Mouse (Mus musculus): ENCODE results near the gene Ankmy1.

Ankmy1 gene

DNA sequence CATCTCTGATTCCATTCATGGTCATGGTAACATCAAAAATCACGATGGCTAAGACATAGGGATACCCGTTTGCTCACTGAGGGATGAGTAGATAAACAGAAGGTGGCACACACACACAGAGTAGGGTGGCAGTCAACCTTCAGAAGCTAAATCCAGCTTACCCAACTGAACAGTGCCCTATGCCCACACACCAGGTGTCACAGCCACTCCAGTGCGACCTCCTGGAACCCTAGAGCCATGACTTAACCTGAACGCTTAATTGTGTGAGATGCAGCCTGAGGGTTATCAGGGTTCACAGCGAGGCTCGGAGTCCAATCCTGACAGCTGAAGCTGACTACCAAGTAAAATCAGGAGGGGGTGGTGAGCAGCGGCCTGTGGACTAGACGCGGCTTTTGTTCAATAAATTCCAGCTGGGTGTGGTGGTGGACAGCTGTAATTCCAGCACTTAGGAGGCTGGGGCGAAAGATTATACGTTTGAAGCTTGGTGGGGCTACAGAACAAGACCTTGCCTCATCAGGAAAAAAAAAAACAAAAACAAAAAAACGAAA, 25.2 kb downstream of the Ankmy1 start:
- peaks cover 40% of the 10 kb centered on the region for H3K27me3 ChIP-seq (ENCODE audit: insufficient read depth, low read length)
- H3K36me3 ChIP-seq (ENCODE audit: insufficient read depth, low read length): no peaks in the 10 kb centered on the region
- peaks cover 11% of the 10 kb centered on the region for H3K4me1 ChIP-seq (replicated peaks; ENCODE audit: low read depth, low read length)
- no peak for TF ChIP-seq CTCF (conservative IDR thresholded peaks at IDR 0.05; ENCODE audit: low read length)
- no peak for TF ChIP-seq NANOG (IDR thresholded peaks at IDR 0.05; ENCODE audit: borderline replicate concordance, low read length)
- no peak for TF ChIP-seq POU5F1 (IDR thresholded peaks at IDR 0.05; ENCODE audit: borderline replicate concordance, low read length)
- H3K4me3 ChIP-seq (replicated peaks; ENCODE audit: low read length): no peak overlapping the region
- no peaks in the 10 kb centered on the region for H3K9me3 ChIP-seq (ENCODE audit: low read length)

DNA sequence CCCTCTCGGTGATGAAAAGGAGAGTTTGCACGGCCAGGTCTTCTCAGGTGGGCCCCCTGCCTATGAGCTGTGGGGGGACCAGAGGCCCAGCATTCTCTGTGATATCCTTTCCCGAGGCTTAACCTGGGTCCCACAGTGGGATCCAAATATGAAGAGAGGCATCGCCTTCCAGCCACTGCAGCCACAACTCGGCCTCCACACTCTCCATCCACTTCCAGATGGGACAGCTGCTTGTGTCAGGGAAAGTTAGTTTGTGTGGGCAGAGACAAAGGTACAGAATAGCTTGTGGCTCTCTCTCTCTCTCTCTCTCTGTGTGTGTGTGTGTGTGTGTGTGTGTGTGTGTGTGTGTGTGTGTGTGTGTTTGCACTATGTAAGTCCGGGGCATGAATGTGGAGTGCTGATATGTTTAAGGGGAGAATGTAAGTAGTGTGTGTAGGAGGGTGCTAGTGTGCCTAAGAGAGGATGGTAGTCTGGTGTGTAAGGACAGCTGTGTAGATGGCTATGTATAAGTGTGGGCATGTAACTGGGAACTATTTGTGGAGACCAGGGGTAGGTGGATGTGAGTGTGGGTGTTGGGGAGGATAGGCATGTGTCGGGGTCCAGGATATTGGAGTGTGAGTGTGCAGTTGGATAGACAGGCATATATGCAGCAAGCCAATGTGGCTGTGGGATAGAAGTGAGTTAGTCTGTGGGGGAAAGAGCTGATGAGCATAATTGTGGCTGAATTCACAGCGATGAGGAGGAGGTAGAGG, 27.2 kb downstream of the Ankmy1 start:
- Histone ChIP-seq H3K27me3 (ENCODE audit: insufficient read depth, low read length) (peaks cover 41% of the 10 kb centered on the region), H3K4me3 (replicated peaks; ENCODE audit: low read length) (no peak overlapping the region)
- TF ChIP-seq POU5F1 (IDR thresholded peaks at IDR 0.05; ENCODE audit: borderline replicate concordance, low read length) (no peak), CTCF (conservative IDR thresholded peaks at IDR 0.05; ENCODE audit: low read length) (no peak), NANOG (IDR thresholded peaks at IDR 0.05; ENCODE audit: borderline replicate concordance, low read length) (no peak)

DNA sequence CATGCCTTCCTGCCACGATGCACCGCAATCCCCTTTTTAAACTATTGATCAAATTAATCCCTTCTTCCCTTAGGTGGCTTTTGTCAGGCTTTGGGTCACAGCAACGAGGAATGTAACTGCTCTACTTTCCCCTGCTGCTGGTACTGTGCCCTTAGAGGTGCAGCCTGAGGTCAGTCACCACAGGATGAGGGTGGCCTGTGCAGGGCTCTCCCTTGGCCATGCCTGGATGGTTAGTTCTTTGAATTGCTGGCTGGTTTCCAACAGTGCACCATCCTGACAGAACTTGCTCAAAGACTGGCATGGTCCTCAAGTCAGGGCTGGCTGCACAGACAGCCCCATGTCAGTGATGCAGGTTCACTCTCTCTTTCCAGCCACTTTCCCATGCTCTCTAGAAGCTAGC, 28.7 kb downstream of the Ankmy1 start:
- TF ChIP-seq POU5F1 (IDR thresholded peaks at IDR 0.05; ENCODE audit: borderline replicate concordance, low read length): no peak
- 0 out of 2 replicates have a peak, but pooled peaks cover 4% of the 10 kb centered on the region for H3K4me1 ChIP-seq (replicated peaks; ENCODE audit: low read depth, low read length)
- no peak overlapping the region for H3K4me3 ChIP-seq (replicated peaks; ENCODE audit: low read length)
- peaks cover 44% of the 10 kb centered on the region for H3K27me3 ChIP-seq (ENCODE audit: insufficient read depth, low read length)
- H3K9me3 ChIP-seq (ENCODE audit: low read length): no peaks in the 10 kb centered on the region
- H3K36me3 ChIP-seq (ENCODE audit: insufficient read depth, low read length): no peaks in the 10 kb centered on the region

More for the DNA sequence above, 27.2 kb downstream of the Ankmy1 start:
- Histone ChIP-seq H3K36me3 (ENCODE audit: insufficient read depth, low read length) (no peaks in the 10 kb centered on the region), H3K9me3 (ENCODE audit: low read length) (no peaks in the 10 kb centered on the region), H3K4me1 (replicated peaks; ENCODE audit: low read depth, low read length) (0 out of 2 replicates have a peak, but pooled peaks cover 4% of the 10 kb centered on the region)

DNA sequence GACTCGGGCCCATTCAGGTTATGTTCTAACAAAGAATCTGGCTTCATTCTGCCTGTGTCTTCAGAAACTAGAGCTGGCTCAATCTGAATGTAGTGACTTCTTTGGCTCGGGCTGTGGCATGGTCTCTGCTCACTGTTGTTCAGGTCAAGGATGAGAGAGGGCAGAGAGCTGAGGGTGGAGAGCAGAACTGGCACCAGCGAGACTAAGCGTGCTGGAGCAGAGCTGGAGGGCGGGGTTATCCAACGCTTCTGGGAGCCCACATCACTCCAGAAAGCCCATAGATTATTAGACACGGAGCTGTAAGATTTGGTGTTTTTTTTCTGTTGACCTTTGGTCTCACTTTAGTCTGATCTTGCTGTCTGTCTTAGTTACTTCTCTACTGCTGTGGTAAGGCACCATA, 30.0 kb downstream of the Ankmy1 start:
- no peaks in the 10 kb centered on the region for H3K36me3 ChIP-seq (ENCODE audit: insufficient read depth, low read length)
- TF ChIP-seq NANOG (IDR thresholded peaks at IDR 0.05; ENCODE audit: borderline replicate concordance, low read length) (no peak), CTCF (conservative IDR thresholded peaks at IDR 0.05; ENCODE audit: low read length) (no peak), POU5F1 (IDR thresholded peaks at IDR 0.05; ENCODE audit: borderline replicate concordance, low read length) (no peak)
- no peaks in the 10 kb centered on the region for H3K4me1 ChIP-seq (replicated peaks; ENCODE audit: low read depth, low read length)
- peaks cover 36% of the 10 kb centered on the region for H3K27me3 ChIP-seq (ENCODE audit: insufficient read depth, low read length)
- no peaks in the 10 kb centered on the region for H3K9me3 ChIP-seq (ENCODE audit: low read length)
- H3K4me3 ChIP-seq (replicated peaks; ENCODE audit: low read length): no peak overlapping the region

DNA sequence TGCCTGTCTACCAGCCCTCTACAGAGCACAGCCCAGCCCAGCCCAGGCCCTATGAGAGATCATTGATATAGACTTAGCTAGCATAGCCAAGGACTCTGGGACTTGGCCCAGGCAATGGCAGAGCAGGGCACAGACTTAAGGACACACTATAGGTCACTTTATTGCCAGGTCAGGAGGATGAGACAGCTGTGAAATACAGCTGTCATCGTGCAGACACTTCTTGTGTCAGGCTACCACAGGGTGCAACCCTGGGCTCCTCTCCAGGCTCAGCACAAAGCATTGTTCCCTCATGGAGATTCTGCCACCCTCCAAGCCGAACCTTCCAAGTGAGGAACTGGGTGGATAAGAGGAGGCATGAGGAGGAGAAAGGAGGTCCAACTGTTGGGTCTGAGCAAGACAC, 32.7 kb downstream of the Ankmy1 start:
- Histone ChIP-seq H3K36me3 (ENCODE audit: insufficient read depth, low read length) (no peaks in the 10 kb centered on the region), H3K4me1 (replicated peaks; ENCODE audit: low read depth, low read length) (no peaks in the 10 kb centered on the region), H3K9me3 (ENCODE audit: low read length) (no peaks in the 10 kb centered on the region), H3K4me3 (replicated peaks; ENCODE audit: low read length) (no peak overlapping the region), H3K27me3 (ENCODE audit: insufficient read depth, low read length) (peaks cover 40% of the 10 kb centered on the region)
- TF ChIP-seq POU5F1 (IDR thresholded peaks at IDR 0.05; ENCODE audit: borderline replicate concordance, low read length): no peak
- no peak for TF ChIP-seq NANOG (IDR thresholded peaks at IDR 0.05; ENCODE audit: borderline replicate concordance, low read length)
- TF ChIP-seq CTCF (conservative IDR thresholded peaks at IDR 0.05; ENCODE audit: low read length): no peak

DNA sequence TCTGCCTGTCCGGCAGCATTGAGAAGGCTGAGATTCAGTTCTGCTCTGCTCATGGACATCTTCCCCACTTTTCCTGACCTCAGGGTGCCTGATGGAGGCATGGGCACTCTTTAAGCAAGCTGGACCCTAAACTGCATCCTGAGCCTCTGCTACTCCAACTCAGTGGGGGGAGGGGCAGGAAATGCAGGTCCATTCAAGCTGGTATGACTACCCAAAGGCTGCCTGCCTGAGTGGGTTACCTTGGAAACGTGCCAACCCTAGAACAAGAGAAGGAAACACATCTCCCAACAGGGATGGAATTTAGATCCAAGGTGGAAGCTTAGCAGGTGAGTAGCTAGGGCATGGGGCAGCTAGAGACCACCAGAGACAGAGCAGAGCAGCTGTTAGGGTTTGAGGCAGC, 36.5 kb downstream of the Ankmy1 start:
- Histone ChIP-seq H3K9me3 (ENCODE audit: low read length) (no peaks in the 10 kb centered on the region), H3K27me3 (ENCODE audit: insufficient read depth, low read length) (peaks cover 31% of the 10 kb centered on the region), H3K36me3 (ENCODE audit: insufficient read depth, low read length) (no peaks in the 10 kb centered on the region), H3K4me1 (replicated peaks; ENCODE audit: low read depth, low read length) (no peaks in the 10 kb centered on the region), H3K4me3 (replicated peaks; ENCODE audit: low read length) (no peak overlapping the region)
- no peak for TF ChIP-seq POU5F1 (IDR thresholded peaks at IDR 0.05; ENCODE audit: borderline replicate concordance, low read length)
- TF ChIP-seq CTCF (conservative IDR thresholded peaks at IDR 0.05; ENCODE audit: low read length): no peak
- no peak for TF ChIP-seq NANOG (IDR thresholded peaks at IDR 0.05; ENCODE audit: borderline replicate concordance, low read length)

DNA sequence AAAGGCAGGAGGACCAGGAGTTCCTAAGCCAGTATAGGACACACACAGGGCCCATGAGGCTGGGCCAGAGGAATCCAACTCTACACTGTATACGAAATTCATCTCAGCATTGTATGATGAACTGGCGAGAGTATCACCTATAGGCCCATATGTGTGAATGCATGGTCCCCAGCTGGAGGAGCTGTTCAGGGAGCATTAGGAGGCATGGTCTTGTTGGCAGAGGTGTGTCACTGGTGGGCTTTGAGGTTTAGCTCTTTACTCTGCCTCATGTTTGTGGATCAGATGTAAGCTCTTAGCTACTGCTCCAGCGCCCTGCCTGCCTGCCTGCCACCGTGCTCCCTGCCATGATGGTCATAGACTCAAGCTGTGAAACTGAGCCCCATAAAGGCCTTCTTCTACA, 39.4 kb downstream of the Ankmy1 start:
- Histone ChIP-seq H3K4me3 (replicated peaks; ENCODE audit: low read length) (no peak overlapping the region), H3K27me3 (ENCODE audit: insufficient read depth, low read length) (peaks cover 20% of the 10 kb centered on the region; the same call in 1 of the 2 replicates), H3K36me3 (ENCODE audit: insufficient read depth, low read length) (peaks cover 13% of the 10 kb centered on the region), H3K9me3 (ENCODE audit: low read length) (no peaks in the 10 kb centered on the region), H3K4me1 (replicated peaks; ENCODE audit: low read depth, low read length) (no peaks in the 10 kb centered on the region)
- TF ChIP-seq POU5F1 (IDR thresholded peaks at IDR 0.05; ENCODE audit: borderline replicate concordance, low read length) (no peak), CTCF (conservative IDR thresholded peaks at IDR 0.05; ENCODE audit: low read length) (no peak), NANOG (IDR thresholded peaks at IDR 0.05; ENCODE audit: borderline replicate concordance, low read length) (no peak)

DNA sequence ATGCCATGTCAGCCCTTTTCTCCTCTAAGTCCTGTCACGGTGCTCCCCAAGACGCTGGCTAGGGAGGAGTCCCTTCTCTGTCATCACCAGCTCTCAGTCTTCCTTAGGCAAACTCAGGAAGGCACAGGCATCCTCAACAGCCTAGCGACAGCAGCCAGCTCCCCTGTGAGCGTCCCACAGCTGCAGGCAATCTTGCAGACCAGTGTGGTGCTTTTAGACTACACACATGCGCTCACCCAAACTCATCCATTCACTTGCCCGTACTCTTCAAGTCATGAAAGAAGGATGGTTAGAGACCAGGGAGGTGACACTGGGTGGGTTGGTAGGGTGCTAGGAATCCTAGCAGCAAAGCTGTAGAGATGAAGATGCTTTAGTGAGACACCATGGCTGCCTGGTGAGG, 41.2 kb downstream of the Ankmy1 start:
- TF ChIP-seq NANOG (IDR thresholded peaks at IDR 0.05; ENCODE audit: borderline replicate concordance, low read length): no peak
- TF ChIP-seq CTCF (conservative IDR thresholded peaks at IDR 0.05; ENCODE audit: low read length): no peak
- no peak for TF ChIP-seq POU5F1 (IDR thresholded peaks at IDR 0.05; ENCODE audit: borderline replicate concordance, low read length)
- no peaks in the 10 kb centered on the region for H3K9me3 ChIP-seq (ENCODE audit: low read length)

More for the DNA sequence above, 41.2 kb downstream of the Ankmy1 start:
- Histone ChIP-seq H3K27me3 (ENCODE audit: insufficient read depth, low read length) (peaks cover 17% of the 10 kb centered on the region; the same call in 1 of the 2 replicates), H3K4me3 (replicated peaks; ENCODE audit: low read length) (no peak overlapping the region), H3K36me3 (ENCODE audit: insufficient read depth, low read length) (peaks cover 27% of the 10 kb centered on the region), H3K4me1 (replicated peaks; ENCODE audit: low read depth, low read length) (peaks cover 7% of the 10 kb centered on the region; the same call in 1 of the 2 replicates)
